Mouse (Mus musculus) hindbrain, embryonic 16.5 days (tissue): ENCODE measurements at regions not wholly inside any gene's neighbourhood (a gene's known extent, or its start where the extent isn't known, plus 50 kb on each side); places are given as distances from the start of the nearest gene placed in this dataset.

Experiments used
- ATAC-seq: fragments of 200-750 bp; cut with Nextera tagmentation; 2 replicates; pipeline ENCODE4 v1.8.0; 2017; ENCODE audit warnings: moderate TSS enrichment, moderate library complexity
- H3K27ac ChIP-seq: fragments of 300-500 bp; sonication (generic); 2 replicates; pipeline ENCODE4 v1.5.1; 2014; ENCODE audit warnings: low read depth, mild to moderate bottlenecking, control low read depth, low read length, moderate library complexity
- H3K27me3 ChIP-seq: fragments of 300-500 bp; sonication (generic); replicated peaks from 2 replicates; pipeline ENCODE4 v1.6.1; 2014; ENCODE audit warnings: low read length; ENCODE audit not compliant: control insufficient read depth, insufficient read depth
- H3K36me3 ChIP-seq: fragments of 300-500 bp; sonication (generic); 2 replicates; pipeline ENCODE4 v1.6.1; 2014; ENCODE audit warnings: mild to moderate bottlenecking, low read length, moderate library complexity, mixed read lengths; ENCODE audit not compliant: control insufficient read depth, insufficient read depth
- H3K4me1 ChIP-seq: fragments of 300-500 bp; sonication (generic); 2 replicates; pipeline ENCODE4 v1.6.1; 2014; ENCODE audit warnings: low read depth, low read length; ENCODE audit not compliant: control insufficient read depth, insufficient read depth
- H3K4me2 ChIP-seq: fragments of 300-500 bp; sonication (generic); 2 replicates; pipeline ENCODE4 v1.6.1; 2014; ENCODE audit warnings: mild to moderate bottlenecking, low read length, control low read depth, moderate library complexity
- H3K4me3 ChIP-seq: fragments of 300-500 bp; sonication (generic); 2 replicates; pipeline ENCODE4 v1.5.1; 2014; ENCODE audit warnings: mild to moderate bottlenecking, low read length, control low read depth, moderate library complexity
- H3K9ac ChIP-seq: fragments of 300-500 bp; sonication (generic); 2 replicates; pipeline ENCODE4 v1.6.1; 2014; ENCODE audit warnings: low read depth, mild to moderate bottlenecking, control low read depth, low read length, moderate library complexity
- H3K9me3 ChIP-seq: fragments of 300-500 bp; sonication (generic); 2 replicates; pipeline ENCODE4 v1.6.1; 2014; ENCODE audit warnings: mild to moderate bottlenecking, low read length, moderate library complexity; ENCODE audit not compliant: control insufficient read depth
- WGBS: fragments of 180-500 bp; shearing (Covaris S2); extraction: QIAGEN DNeasy Blood & Tissue Kit; methylation state at CpG from one replicate; pipeline ENCODE4 v1.1.7; 2014; 5-methylcytosine and 5-hydroxymethylcytosine counted together

GRCm38 (mm10) chr6:15625910-15626564, 94.4 kb upstream of the Mdfic start:
- 76% methylated on average over 3 of the region's 3 CpGs for WGBS
- Histone ChIP-seq H3K9ac (no peak overlapping the region), H3K4me3 (no peak overlapping the region), H3K27ac (no peak overlapping the region), H3K4me2 (no peak overlapping the region), H3K4me1 (no peaks in the 10 kb centered on the region), H3K27me3 (no peaks in the 10 kb centered on the region), H3K36me3 (no peaks in the 10 kb centered on the region), H3K9me3 (no peaks in the 10 kb centered on the region)
- no peak for ATAC-seq

DNA sequence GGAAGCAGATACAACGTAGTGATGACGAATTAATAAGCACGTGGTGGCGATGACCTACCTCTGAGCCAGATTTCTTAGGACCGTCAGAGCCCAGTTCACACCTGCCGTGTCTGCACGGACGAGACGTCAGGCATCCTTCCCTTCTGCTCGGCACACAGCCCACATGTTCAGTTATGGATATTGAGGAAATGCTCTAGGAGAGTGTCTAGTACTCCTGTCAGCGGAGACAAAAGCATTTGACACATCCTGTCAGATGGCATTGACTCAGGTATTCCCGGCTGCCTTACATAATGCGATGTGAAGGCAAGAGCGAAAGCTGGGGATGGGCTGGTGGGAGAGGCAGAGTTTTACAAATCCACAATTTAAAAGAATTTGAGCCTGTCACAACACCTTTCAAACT, 81.9 kb upstream of the Mdfic start:
- Histone ChIP-seq H3K27me3 (no peaks in the 10 kb centered on the region), H3K4me3 (no peak overlapping the region), H3K9ac (no peak overlapping the region), H3K36me3 (no peaks in the 10 kb centered on the region), H3K9me3 (no peaks in the 10 kb centered on the region), H3K4me1 (no peaks in the 10 kb centered on the region), H3K27ac (no peak overlapping the region), H3K4me2 (no peak overlapping the region)
- ATAC-seq: peak; percentile 40; the same call in 1 of the 2 replicates
- whole genome bisulfite sequencing: 67% methylated on average over 14 of the region's 14 CpGs

DNA sequence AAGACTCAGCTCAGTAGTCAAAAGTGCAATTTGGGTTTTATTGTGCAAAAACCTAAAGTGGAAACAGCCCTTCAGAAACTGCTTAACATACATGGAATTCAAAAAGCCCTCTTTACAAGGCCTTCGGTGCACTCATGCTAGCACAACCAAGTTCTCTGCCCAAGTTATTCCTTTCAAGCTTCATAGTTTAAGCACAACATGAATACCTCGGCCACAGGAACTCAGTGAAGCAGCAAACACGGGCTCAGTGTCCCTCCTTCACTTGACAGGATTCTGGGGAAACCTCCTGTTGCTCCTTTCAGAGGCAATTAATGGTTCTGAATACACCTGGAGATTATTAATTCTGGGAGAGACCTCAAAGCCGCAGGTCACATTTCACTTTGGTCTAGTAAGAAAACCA, 81.1 kb upstream of the Mdfic start:
- WGBS: 8% methylated on average over 4 of the region's 4 CpGs
- Histone ChIP-seq H3K27ac (no peak overlapping the region), H3K4me1 (no peaks in the 10 kb centered on the region), H3K9me3 (no peaks in the 10 kb centered on the region), H3K4me2 (no peak overlapping the region), H3K27me3 (no peaks in the 10 kb centered on the region), H3K9ac (no peak overlapping the region), H3K36me3 (no peaks in the 10 kb centered on the region), H3K4me3 (no peak overlapping the region)
- peak; percentile 60 for ATAC-seq

- Histone ChIP-seq H3K27ac (no peak overlapping the region), H3K4me1 (no peaks in the 10 kb centered on the region), H3K4me2 (no peak overlapping the region), H3K9ac (no peak overlapping the region), H3K4me3 (no peak overlapping the region), H3K36me3 (no peaks in the 10 kb centered on the region), H3K27me3 (no peaks in the 10 kb centered on the region), H3K9me3 (no peaks in the 10 kb centered on the region)
- no peak for ATAC-seq
- WGBS: 21% methylated on average over 5 of the region's 5 CpGs
Measured at GRCm38 (mm10) chr6:15639809-15640479, 80.5 kb upstream of the Mdfic start.

DNA sequence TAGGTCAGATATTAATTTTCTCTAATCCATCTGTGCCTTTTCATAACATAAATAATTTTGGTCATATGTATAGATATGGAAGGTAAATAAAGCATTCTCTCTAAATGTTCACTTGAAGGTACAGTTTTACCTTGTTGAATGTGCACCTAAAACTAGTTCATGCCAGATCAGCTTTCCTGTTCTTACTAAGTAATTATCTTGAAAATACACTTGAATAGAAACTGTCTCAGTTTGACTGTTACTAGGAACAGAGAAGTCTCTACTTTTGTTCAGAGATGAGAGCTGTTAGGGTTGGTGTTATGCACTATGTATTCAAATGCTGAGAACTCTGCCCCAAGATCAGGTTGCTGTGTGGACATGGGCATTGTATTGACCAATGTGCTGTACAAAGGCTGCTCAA, 76.2 kb upstream of the Mdfic start:
- H3K4me1 ChIP-seq: no peaks in the 10 kb centered on the region
- no peaks in the 10 kb centered on the region for H3K9me3 ChIP-seq
- no peak overlapping the region for H3K27ac ChIP-seq
- no peaks in the 10 kb centered on the region for H3K27me3 ChIP-seq
- no peak overlapping the region for H3K4me3 ChIP-seq
- no peak overlapping the region for H3K9ac ChIP-seq
- no peak for ATAC-seq
- no peaks in the 10 kb centered on the region for H3K36me3 ChIP-seq
- H3K4me2 ChIP-seq: no peak overlapping the region

DNA sequence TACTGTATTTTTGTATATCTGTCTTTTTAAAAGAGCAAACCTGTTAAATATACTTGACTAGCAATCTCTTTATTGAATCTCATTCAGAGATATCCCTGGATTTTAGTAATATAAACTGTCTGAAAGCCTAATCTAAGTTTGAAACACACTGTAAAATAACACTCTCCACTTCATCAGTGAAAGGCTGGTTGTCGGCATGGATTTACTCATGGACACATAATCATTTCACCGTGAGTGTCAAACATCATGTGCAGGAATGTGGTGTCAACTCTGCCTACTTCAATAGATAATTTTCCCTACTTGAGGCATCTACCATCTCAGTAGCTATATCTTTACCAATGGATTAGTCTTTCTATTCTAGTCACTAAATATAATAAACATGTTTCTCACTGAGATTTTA, 73.0 kb upstream of the Mdfic start:
- Histone ChIP-seq H3K36me3 (no peaks in the 10 kb centered on the region), H3K9ac (no peak overlapping the region), H3K4me3 (no peak overlapping the region), H3K4me1 (no peaks in the 10 kb centered on the region), H3K27ac (no peak overlapping the region), H3K4me2 (no peak overlapping the region), H3K27me3 (no peaks in the 10 kb centered on the region), H3K9me3 (no peaks in the 10 kb centered on the region)
- 95% methylated on average over 2 of the region's 2 CpGs for WGBS
- no peak for ATAC-seq
